Mouse (Mus musculus) ZHBTc4 (cell line): ENCODE measurements at regions not wholly inside any gene's neighbourhood (a gene's known extent, or its start where the extent isn't known, plus 50 kb on each side); places are given as distances from the start of the nearest gene placed in this dataset.
A peak's percentile ranks its signal among the peaks of the same experiment; 100 is the strongest.

Experiments used
- DNase-seq: peaks from one replicate; pipeline ENCODE4 v3.0.0-alpha.2; 2011; ENCODE audit warnings: low read depth, low spot score

DNA sequence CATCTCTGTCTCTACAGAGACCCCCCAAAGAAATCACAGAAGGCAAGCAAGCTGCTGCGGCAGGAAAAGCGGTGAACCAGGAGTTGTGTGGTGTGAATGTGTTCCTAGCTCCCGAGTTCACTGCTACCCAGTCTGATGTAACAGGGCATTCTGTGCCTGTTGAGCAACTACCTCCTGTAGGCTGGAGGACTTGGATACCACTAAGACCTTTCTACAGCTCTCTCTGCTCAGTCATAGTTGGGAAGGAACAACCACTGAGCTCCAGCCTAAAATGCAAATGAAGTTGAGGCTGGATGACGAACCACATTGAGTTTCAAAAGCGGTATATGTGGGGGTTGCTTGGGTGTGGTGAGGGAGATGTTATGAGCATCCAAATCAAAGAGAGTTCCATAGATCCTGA lies 315.1 kb downstream of the Rnd3 start:
- no peak for DNase-seq

- DNase-seq, result no peak
Observed at GRCm38 (mm10) chr2:50832471-50832870, 316.4 kb downstream of the Rnd3 start.

GRCm38 (mm10) chr2:50830056-50830720 lies 318.7 kb downstream of the Rnd3 start:
- peak; percentile 49 for DNase-seq

DNA sequence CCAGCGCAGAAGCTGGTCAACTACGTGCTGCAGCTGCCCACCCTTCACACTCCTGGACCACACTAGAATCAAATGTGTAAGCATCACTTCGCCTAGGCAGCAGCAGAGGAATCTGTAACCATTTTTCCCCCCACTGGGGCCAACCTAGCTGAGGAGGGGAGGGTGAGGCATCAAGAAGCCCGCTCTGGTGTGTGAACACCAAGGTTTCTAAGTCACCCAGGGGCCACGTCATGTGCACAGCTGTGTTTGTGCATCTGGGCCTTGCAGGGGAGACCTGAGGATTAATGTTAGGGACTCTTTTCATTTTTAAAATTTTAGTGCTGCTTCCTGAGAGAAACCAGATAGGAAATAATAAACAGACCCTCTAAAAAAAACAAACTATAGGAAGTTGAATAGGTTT lies 321.8 kb downstream of the Rnd3 start:
- DNase-seq, result no peak

DNA sequence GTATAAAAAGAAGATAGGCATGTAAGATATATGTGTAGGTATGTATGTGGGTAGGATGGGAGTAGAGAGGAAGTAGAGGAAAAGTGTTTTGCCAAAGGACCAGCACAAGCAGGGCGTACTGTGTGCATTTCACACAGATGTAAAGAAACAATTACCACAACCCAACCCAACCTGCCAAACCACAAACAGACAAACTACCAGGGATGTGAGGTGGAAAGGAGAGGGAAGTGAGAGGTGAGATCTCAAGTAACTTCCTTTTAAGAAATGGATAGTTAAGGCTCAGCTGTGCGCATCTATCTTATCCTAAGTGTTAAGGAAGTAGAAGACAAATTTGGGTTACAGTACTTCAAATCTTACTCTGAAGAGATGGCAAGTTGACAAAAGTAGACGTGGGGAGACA lies 322.4 kb downstream of the Rnd3 start:
- no peak for DNase-seq

DNA sequence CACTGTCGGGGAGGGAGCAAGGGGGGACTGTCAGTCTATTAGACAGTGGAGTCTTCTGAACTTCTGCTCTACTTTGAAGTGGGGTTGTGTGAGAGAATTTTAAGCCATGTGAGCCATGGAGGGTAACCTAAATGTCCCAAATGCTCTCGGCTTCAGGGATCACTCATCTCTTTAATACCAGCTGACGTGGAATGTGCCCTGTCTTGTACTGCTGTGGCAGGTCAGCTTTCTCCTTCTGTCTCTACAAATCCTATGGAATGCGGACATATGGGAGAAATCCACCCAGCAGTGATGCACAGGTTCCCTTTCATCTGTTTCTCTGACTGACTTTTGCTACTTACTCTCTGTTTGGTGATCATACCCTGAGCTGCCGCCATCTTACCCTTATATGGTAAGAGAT lies 323.3 kb downstream of the Rnd3 start:
- DNase-seq, result no peak

GRCm38 (mm10) chr2:50824782-50825181 lies 324.1 kb downstream of the Rnd3 start:
- DNase-seq, result no peak

- no peak for DNase-seq
Observed at GRCm38 (mm10) chr2:50822738-50823137, 326.2 kb downstream of the Rnd3 start.

DNA sequence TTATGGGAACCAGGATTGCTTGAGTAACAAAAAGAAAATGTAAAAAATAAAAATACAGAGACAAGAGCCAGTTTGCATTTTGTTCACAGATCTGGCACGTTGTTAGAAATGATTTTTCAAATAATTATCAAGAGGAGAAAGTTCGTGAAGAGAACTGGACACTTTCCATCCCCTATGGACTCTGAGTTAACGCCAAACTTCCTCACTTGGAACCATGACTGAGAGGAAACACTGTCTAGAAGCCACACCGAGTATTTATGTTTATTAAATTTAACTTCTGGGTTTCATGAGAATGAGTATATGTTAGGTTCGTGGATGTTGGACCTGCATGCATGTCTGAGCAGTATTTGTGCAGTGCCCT lies 329.6 kb downstream of the Rnd3 start:
- DNase-seq, result no peak

GRCm38 (mm10) chr2:50818557-50819304 lies 330.2 kb downstream of the Rnd3 start:
- no peak for DNase-seq

DNA sequence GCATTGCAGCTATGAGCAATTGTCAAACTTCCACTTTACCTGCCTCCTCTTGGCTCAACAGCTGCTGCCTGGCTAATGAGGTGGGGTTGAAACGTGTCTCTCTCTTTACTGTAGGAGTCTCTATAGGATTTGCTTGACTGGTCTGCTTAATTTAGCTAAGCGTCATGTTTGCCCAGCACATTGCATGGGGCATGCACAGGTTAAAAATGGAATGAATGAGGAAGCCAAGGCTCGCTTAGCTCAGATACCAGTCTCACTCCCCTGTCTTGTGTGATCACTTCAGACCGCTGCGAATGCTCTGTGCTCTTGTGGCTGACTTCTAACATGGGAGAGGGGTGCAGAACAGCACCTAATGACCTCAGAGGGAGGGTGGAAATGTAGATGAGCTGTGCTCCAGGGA lies 332.5 kb downstream of the Rnd3 start:
- no peak for DNase-seq

- no peak for DNase-seq
Observed at GRCm38 (mm10) chr2:50815541-50815940, 333.4 kb downstream of the Rnd3 start.

DNA sequence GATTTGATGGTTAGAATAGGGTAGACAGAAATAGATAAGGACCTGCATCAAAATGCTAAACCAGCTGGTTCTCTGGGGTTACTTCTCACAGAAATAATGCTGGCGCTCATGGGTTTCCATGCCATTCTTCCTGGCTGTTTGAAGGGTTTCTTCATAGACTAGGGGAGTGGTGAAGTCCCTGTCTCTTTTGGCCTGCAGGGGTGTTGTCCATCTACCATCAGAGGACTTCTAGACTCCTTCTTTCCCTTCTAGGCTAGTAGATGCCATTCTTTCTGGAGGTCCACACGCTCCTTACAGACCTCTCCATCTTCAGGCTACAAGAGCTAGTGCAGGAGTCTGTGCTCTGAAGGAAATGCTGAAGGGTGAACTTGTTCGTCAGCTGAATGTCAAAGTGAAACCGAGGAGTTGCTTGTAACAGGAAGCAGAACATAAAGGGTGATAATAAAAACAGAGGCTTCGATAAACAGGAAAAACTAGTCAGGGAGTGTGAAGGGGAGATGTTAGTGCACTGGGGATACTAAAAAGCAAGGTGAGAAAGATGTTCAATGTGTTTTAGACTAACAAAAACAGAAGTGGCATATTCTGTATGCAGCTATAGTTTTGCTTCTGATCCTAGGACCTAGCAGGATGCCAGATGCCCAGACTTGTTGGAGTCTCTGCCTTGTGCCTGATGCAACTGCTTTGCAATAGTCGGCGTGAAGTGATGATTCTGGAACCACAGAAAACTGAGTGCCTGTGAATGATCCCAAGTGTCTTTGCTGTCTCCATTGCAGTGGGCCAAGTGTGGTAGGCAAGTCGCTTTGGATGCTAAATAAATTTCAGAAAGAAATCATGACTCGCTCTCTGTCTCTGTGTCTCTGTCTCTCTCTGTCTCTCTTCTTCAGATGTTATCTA lies 335.1 kb downstream of the Rnd3 start:
- no peak for DNase-seq

GRCm38 (mm10) chr2:50812296-50812695 lies 336.6 kb downstream of the Rnd3 start:
- no peak for DNase-seq

GRCm38 (mm10) chr2:50810336-50811066 lies 338.4 kb downstream of the Rnd3 start:
- no peak for DNase-seq

DNA sequence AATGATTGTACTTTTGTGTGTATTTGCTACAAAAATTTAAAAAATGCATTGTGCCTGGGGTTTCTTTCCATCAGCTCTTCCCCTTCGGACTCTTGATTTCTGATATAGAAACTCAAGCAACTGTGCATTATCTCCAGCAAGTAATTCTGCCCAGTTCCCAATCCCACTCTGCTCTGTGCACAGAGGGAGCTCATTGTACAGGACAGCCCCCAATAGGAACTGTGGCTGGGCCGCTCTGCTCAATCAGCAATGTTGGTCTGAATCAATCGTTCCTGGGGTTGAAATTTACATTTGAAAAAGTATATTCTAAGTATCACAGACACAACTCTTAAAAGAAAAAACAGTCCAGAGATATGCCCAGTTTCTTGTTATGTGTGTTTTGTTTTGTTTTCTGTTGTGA lies 339.1 kb downstream of the Rnd3 start:
- DNase-seq, result no peak

DNA sequence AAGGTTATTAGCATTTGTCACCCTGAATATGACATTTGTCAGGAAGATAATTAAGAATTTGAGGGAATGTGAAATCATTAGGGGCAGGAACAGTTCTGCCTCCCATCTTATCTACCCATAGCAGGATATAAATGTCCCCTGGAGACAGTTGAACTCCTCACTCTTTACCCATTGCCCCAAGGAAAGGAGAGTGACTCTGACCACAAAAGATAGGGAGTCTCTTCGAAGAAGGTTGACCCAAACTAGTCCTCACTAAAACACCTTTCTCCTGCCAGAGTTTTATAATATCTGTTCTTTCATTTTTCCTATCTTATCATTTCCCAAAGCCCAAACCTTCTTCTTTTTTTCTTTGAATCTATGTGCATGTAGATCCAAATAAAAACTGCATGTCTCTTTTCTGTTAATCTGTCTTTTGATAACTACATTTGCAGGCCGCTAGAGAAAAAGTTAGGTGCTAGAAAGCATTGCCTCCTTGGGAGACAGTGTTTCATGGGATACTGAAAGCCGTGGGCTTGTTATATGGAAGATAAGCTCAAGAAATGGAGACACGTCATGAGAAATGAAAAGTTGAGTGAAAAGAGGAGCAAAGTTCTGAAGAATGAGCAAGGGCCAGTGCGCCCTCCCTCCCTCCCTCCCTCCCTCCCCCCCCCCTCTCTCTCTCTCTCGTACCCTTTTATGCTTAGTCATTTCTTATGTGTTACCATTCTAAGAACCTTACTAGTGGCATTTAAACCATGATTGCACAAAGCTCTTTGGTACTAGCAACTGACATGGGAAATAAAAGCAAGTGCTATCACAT lies 341.6 kb downstream of the Rnd3 start:
- DNase-seq, result no peak

DNA sequence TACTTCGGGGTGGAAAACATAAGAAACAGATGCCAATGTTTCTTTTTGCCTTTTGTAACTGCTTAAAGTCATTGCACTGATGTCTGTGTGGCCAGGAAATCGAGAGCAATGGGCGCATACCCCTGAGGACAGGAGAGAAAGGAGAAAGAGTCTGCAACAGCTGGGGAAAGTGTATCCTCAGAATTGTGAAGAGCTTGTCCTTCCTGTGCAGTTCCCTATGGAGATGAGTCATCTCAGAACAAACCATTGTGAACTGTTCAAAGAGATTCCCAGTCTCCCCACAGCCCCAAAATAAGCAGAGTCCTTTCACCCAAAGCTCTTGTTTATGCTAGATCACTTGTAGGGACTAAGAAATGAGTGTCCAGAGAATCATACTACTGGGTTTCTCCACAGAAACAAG lies 343.3 kb downstream of the Rnd3 start:
- DNase-seq, result no peak

DNA sequence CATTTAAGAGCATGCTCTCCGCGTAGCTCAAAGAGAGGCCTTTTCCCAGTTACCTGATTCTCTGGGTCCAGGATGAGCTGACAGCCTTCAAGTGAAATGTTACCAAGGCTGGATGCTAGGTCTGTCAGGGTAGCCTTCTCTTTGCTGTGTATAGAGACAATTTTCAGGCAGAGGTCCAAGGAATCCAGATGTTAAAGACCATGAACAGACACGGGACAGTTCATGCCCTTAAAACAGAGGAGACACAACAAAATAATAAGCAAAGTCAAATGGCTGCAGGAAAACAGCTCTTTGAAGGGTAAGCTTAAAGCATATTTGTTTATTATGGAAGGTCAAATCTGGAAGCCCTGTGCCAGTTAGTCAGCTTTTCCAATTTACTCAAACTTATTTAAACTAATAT lies 352.8 kb downstream of the Rnd3 start:
- no peak for DNase-seq

- no peak for DNase-seq
Observed at GRCm38 (mm10) chr2:50793616-50794015, 355.3 kb downstream of the Rnd3 start.

- DNase-seq, result no peak
Observed at GRCm38 (mm10) chr2:50793067-50793466, 355.8 kb downstream of the Rnd3 start.
